Mouse (Mus musculus) gastrocnemius, postnatal 4 days (tissue): ENCODE measurements around the gene Sema3g. TPM values are rescaled to one million over a fixed set of nuclear protein-coding genes. Genes with fewer than 3 reads are reported as not detected.

Experiments used
- DNase-seq, 2 experiments: peaks; one replicate each; pipeline ENCODE4 v3.0.0; 2021 to 2022; ENCODE audit warnings: low spot score in 2 of 2, mixed read lengths in 2 of 2
- total RNA-seq, 2 experiments: library from RNA; stranded (reverse); gene quantifications; 2 replicates each; pipeline ENCODE4 v1.2.3; 2021

The Sema3g gene
- total RNA-seq, 2 experiments from 2014 or later, result 11.5 to 11.6 TPM

- DNase-seq, result peak in 1 of 2 experiments; percentile 53
These were observed 51.9 kb downstream of the Sema3g start for GRCm38 (mm10) chr14:31269456-31270100.

GRCm38 (mm10) chr14:31271121-31271520, 53.5 kb downstream of the Sema3g start:
- DNase-seq, result no peak

DNA sequence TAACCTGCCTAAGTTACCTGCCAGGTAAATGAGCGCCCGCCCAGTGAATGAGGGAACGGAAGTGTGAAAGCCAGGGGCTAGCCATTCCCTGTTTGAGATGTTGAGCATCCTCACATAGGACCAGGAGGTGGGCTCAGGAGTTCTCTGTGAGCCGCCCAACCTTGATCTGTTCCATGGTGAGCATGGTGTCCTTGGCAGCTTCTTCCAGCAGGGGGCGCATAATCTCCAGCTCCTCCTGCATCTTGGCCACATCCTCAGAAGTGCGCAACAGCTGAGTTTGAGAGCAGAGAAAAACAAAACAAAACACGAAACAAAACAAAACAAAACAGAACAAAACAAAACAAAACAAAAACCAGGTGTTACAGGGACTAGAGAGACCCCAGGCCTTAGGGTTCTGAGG, 54.5 kb downstream of the Sema3g start:
- DNase-seq, result peak; percentile 73 to 79

Other genes starting within 250 kb of the Sema3g start
- 10 to 100 TPM; 34.1 to 38.6 TPM for gene Glt8d1, start 216.5 kb upstream of the Sema3g start, total RNA-seq
- 100 to 1,000 TPM; 167 to 184 TPM for gene Spcs1, start 216.2 kb upstream of the Sema3g start, total RNA-seq
- gene Pbrm1, start 198.7 kb upstream of the Sema3g start, total RNA-seq, result 10 to 100 TPM; 94.3 to 94.4 TPM
- gene Gnl3, start 198.7 kb upstream of the Sema3g start, total RNA-seq, result 10 to 100 TPM; 46.4 to 60.3 TPM
- 10 to 100 TPM; 44.1 to 49.5 TPM for gene Smim4, start 88.9 kb upstream of the Sema3g start, total RNA-seq
- 10 to 100 TPM; 33.9 to 35.4 TPM for gene Nt5dc2, start 86.8 kb upstream of the Sema3g start, total RNA-seq
- gene Stab1, start 49.2 kb upstream of the Sema3g start, total RNA-seq, result 100 to 1,000 TPM in 1 of 2 experiments, 10 to 100 TPM in 1; 89.8 to 101 TPM
- 100 to 1,000 TPM; 337 to 379 TPM for gene Tnnc1, start 9.5 kb upstream of the Sema3g start, total RNA-seq
- gene Nisch, start 914 bp upstream of the Sema3g start, total RNA-seq, result 100 to 1,000 TPM; 258 to 277 TPM
- 1 to 10 TPM; 7.3 to 9.4 TPM for gene Phf7, start 33.5 kb downstream of the Sema3g start, total RNA-seq
- gene Bap1, start 33.6 kb downstream of the Sema3g start, total RNA-seq, result 10 to 100 TPM; 49.3 to 53.2 TPM
- under 1 TPM; 0.70 to 0.81 TPM for gene Dnah1, start 106.0 kb downstream of the Sema3g start, total RNA-seq
- gene Capn7, start 118.8 kb downstream of the Sema3g start, total RNA-seq, result 10 to 100 TPM; 31.9 to 37.1 TPM
- 10 to 100 TPM; 79.8 to 93.9 TPM for gene Sh3bp5, start 218.2 kb downstream of the Sema3g start, total RNA-seq